Mouse (Mus musculus) neural tube, embryonic 14.5 days (tissue): ENCODE data around the gene Spire2. TPM values are rescaled to one million over a fixed set of nuclear protein-coding genes. Genes with fewer than 3 reads are reported as not detected.

ENCODE experiments used
- ATAC-seq: fragments of 200-750 bp; cut with Nextera tagmentation; 2 replicates; pipeline ENCODE4 v1.8.0; 2017; ENCODE audit warnings: low read depth, mild to moderate bottlenecking, moderate TSS enrichment, moderate library complexity
- H3K27ac ChIP-seq: fragments of 300-500 bp; sonication (generic); 2 replicates; pipeline ENCODE4 v1.5.1; 2014; ENCODE audit warnings: low read depth, mild to moderate bottlenecking, control low read depth, low read length, moderate library complexity, mixed read lengths
- H3K27me3 ChIP-seq: fragments of 300-500 bp; sonication (generic); 2 replicates; pipeline ENCODE4 v1.6.1; 2014; ENCODE audit warnings: low read length; ENCODE audit not compliant: control insufficient read depth, insufficient read depth
- H3K36me3 ChIP-seq: fragments of 300-500 bp; sonication (generic); 2 replicates; pipeline ENCODE4 v1.6.1; 2014; ENCODE audit warnings: low read length, mixed read lengths; ENCODE audit not compliant: control insufficient read depth, insufficient read depth
- H3K4me1 ChIP-seq: fragments of 300-500 bp; sonication (generic); 2 replicates; pipeline ENCODE4 v1.6.1; 2014; ENCODE audit warnings: low read length; ENCODE audit not compliant: control insufficient read depth, insufficient read depth
- H3K4me2 ChIP-seq: fragments of 300-500 bp; sonication (generic); 2 replicates; pipeline ENCODE4 v1.6.1; 2014; ENCODE audit warnings: mild to moderate bottlenecking, low read depth, low read length, control low read depth
- H3K4me3 ChIP-seq: fragments of 300-500 bp; sonication (generic); 2 replicates; pipeline ENCODE4 v1.5.1; 2014; ENCODE audit warnings: low read depth, low read length, control low read depth, mixed read lengths
- H3K9ac ChIP-seq: fragments of 300-500 bp; sonication (generic); replicated peaks from 2 replicates; pipeline ENCODE4 v1.6.1; 2014; ENCODE audit warnings: low read depth, mild to moderate bottlenecking, control low read depth, low read length, mixed read lengths
- H3K9me3 ChIP-seq: fragments of 300-500 bp; sonication (generic); 2 replicates; pipeline ENCODE4 v1.6.1; 2016; ENCODE audit warnings: low read length; ENCODE audit not compliant: control insufficient read depth
- WGBS: fragments of 180-500 bp; shearing (Covaris S2); extraction: QIAGEN DNeasy Blood & Tissue Kit; methylation state at CpG from one replicate; pipeline ENCODE4 v1.1.7; 2014; 5-methylcytosine and 5-hydroxymethylcytosine counted together
- polyA plus RNA-seq: library from polyadenylated mRNA; unstranded; fragments of >200 nt; fragmentation: Nextera tagmentation; extraction: Ambion mirVana; gene quantifications from 2 replicates; pipeline ENCODE4 v1.2.1, GENCODE M21; 2014

Gene Spire2
- polyA plus RNA-seq, 1 experiment from 2014 or later: 34.9 TPM

DNA sequence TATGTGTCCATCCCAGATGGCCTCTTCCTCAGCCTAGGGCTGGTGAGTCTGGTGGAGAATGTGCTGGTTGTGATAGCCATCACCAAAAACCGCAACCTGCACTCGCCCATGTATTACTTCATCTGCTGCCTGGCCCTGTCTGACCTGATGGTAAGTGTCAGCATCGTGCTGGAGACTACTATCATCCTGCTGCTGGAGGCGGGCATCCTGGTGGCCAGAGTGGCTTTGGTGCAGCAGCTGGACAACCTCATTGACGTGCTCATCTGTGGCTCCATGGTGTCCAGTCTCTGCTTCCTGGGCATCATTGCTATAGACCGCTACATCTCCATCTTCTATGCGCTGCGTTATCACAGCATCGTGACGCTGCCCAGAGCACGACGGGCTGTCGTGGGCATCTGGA lies 75.1 kb downstream of the Spire2 start:
- H3K36me3 ChIP-seq: peaks cover 8% of the 10 kb centered on the region; the same call in 1 of the 2 replicates
- 92% methylated on average over 13 of the region's 13 CpGs for WGBS
- H3K9ac ChIP-seq: no peak overlapping the region

DNA sequence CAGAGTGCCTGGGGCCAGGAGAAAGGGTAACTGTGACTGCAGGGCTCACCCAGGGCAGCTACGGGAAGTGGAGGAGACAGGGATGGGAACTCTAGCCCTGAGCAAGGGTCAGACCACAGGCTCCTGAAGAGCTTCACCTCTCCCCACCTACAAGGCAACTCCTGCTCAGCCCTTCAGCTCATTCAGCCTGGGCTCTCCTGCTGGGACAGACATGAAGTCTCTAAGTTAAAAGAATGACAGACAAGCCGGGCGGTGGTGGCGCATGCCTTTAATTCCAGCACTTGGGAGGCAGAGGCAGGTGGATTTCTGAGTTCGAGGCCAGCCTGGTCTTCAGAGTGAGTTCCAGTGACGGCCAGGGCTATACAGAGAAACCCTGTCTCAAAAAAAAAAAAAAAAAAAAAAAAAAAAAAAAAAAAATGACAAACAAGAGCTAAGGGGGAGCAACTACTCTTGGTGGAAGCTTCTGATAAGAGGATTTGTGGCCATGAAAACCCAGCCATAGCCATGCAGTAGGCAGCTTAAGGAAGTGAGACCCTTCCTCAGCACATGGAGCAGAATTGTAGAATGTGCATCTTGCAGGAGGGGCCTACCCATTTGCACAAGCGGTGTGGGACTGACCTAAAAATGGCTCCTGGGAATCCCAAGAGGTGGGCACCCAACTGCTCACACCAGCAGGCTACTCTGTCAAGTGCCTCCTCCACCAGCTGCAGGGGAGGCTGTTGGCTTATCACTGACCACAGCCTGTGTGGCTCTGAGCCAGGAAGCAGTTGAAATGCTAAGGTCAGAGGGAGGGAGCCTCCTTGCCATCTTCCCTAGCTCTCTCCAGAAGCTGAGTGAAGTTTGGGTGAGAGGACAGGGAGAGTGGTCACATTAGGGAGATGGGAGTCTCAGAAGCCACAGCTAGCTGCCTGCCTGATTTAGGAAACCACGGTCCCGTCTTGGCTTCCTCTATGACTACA lies 76.4 kb downstream of the Spire2 start:
- no peaks in the 10 kb centered on the region for H3K36me3 ChIP-seq
- peak overlapping the region; percentile 34; the same call in 1 of the 2 replicates for H3K9ac ChIP-seq
- peak overlapping the region; percentile 96 for H3K27ac ChIP-seq
- ATAC-seq: no peak
- H3K4me1 ChIP-seq: peaks cover 17% of the 10 kb centered on the region
- H3K4me2 ChIP-seq: peak overlapping the region; percentile 98; the same call in 1 of the 2 replicates
- no peak overlapping the region for H3K4me3 ChIP-seq
- no peaks in the 10 kb centered on the region for H3K27me3 ChIP-seq
- 75% methylated on average over 9 of the region's 9 CpGs for WGBS
- no peaks in the 10 kb centered on the region for H3K9me3 ChIP-seq

More for the DNA sequence above, 75.1 kb downstream of the Spire2 start:
- Histone ChIP-seq H3K27ac (no peak overlapping the region), H3K4me2 (no peak overlapping the region), H3K4me3 (no peak overlapping the region), H3K9me3 (no peaks in the 10 kb centered on the region), H3K4me1 (peaks cover 17% of the 10 kb centered on the region), H3K27me3 (no peaks in the 10 kb centered on the region)
- no peak for ATAC-seq

DNA sequence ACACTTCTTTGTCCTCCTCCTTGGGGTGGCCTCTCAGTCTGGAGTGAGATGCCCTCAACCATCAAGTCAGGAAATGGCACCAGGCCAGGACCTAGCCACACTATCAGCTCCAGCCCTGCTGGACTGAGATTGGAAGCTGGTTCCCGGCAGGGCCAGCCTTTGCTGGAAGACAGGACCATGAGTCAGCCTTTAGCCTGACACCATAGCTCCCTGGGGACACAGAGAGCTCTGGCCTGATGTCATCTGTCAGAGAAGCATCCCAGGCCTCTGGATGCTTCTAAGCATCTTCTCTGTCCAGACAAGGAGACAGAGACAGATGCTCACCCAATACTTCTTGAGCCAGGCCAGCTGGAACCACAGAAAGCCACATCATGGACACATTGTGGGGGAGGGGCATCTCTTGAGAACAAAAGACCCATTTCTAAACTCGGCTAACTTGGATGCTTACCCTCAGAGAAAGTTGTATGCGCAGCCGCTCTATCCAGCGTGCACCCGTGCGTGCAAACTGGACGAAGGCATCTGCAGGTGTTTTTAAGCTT lies 77.6 kb downstream of the Spire2 start:
- peaks cover 17% of the 10 kb centered on the region for H3K4me1 ChIP-seq
- 12% methylated on average over 8 of the region's 8 CpGs for WGBS
- no peak for ATAC-seq

DNA sequence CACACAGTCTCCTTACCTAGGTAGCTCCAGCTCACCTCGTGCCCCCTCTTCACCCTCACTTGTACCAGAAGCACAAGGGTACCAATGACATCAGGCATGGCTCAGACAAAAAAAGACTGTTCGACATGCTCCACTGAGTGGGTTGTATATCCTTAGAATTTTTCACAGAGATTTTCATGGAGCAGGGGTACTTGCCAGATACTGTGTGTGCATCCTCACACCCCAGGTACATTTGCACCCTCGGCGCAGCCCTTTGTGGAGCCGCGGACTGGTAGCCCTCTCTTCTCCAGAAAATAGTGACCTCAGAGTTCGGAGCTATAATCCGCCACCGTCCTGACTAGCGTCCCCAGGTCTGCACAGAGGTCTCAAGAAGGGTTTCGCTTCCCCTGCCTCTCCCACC lies 78.3 kb downstream of the Spire2 start:
- peak overlapping the region; percentile 96 for H3K27ac ChIP-seq
- H3K27me3 ChIP-seq: no peaks in the 10 kb centered on the region
- WGBS: 4% methylated on average over 11 of the region's 11 CpGs
- H3K4me1 ChIP-seq: peaks cover 17% of the 10 kb centered on the region
- H3K9ac ChIP-seq: peak overlapping the region; percentile 91
- peak overlapping the region; percentile 62 for H3K4me3 ChIP-seq
- peak; percentile 6; the same call in 1 of the 2 replicates for ATAC-seq
- no peaks in the 10 kb centered on the region for H3K9me3 ChIP-seq
- H3K36me3 ChIP-seq: no peaks in the 10 kb centered on the region
- H3K4me2 ChIP-seq: peak overlapping the region; percentile 98

More for the DNA sequence above, 77.6 kb downstream of the Spire2 start:
- Histone ChIP-seq H3K4me3 (peak overlapping the region; percentile 62), H3K4me2 (peak overlapping the region; percentile 98), H3K36me3 (no peaks in the 10 kb centered on the region), H3K9me3 (no peaks in the 10 kb centered on the region), H3K9ac (peak overlapping the region; percentile 91), H3K27me3 (no peaks in the 10 kb centered on the region), H3K27ac (peak overlapping the region; percentile 96)

DNA sequence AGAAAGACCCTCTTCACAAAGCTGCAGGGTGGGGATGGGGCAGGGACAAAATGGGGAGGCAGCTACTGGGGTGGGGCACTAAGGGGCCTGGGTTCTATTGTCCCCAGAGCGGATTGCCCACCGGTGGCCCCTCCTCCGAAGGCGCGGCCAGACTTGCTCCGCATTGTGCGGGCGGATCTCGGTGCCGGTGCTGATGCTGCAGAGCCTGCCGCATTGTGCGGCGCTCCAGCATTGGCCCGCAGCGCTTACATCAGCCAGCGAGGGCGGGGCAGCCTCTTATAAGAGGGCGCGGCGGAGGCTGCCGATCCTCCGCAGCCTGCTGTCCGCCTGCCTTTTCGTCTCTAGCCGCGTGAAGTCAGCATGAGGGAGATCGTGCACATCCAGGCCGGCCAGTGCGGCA lies 78.7 kb downstream of the Spire2 start, which contains the start of gene Tubb3:
Gene Tubb3 (plus strand): TSS at position 179 of the 400 bp plus-strand sequence.
- H3K4me3 ChIP-seq: peak within 1 kb of the TSS; percentile 62
- ATAC-seq: peak; percentile 91
- peaks cover 17% of the 10 kb centered on the region for H3K4me1 ChIP-seq
- 1% methylated on average over 29 of the region's 29 CpGs for WGBS
- H3K27ac ChIP-seq: peak within 1 kb of the TSS; percentile 96
- H3K4me2 ChIP-seq: peak within 1 kb of the TSS; percentile 98
- H3K36me3 ChIP-seq: no peaks in the 10 kb centered on the region
- H3K9ac ChIP-seq: peak within 1 kb of the TSS; percentile 91
- H3K9me3 ChIP-seq: no peaks in the 10 kb centered on the region
- no peaks in the 10 kb centered on the region for H3K27me3 ChIP-seq

DNA sequence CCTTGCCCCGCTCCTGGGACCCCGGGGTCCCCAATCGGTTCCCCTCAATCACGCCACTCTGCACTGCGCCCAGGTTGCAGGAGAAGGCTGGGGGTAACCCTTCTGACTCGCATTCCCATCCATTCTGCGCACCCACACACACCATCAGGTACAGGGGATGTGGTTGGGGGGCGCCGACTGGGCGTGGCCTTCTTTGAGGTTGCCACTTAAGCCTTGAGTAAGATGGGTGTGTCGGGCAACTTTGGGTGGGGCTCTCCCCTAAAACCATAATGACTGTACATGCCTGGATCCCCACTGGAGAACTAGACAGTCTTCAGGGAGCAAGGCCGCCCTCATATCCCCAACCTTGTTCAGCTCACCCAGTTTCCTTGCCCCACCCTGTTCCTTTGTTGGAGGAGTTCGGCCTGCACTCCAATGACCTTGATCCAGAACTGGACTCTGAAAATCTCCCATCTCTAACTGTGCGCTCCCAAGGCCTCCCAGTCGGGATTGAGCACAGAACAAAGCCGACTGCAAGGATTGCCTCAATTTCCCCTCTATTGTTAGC lies 79.3 kb downstream of the Spire2 start:
- Histone ChIP-seq H3K4me3 (peak overlapping the region; percentile 62), H3K27ac (peak overlapping the region; percentile 96), H3K4me2 (peak overlapping the region; percentile 98), H3K36me3 (no peaks in the 10 kb centered on the region), H3K9me3 (no peaks in the 10 kb centered on the region), H3K27me3 (no peaks in the 10 kb centered on the region), H3K4me1 (peaks cover 19% of the 10 kb centered on the region), H3K9ac (peak overlapping the region; percentile 91)
- peak; percentile 29 for ATAC-seq
- WGBS: 4% methylated on average over 15 of the region's 16 CpGs

DNA sequence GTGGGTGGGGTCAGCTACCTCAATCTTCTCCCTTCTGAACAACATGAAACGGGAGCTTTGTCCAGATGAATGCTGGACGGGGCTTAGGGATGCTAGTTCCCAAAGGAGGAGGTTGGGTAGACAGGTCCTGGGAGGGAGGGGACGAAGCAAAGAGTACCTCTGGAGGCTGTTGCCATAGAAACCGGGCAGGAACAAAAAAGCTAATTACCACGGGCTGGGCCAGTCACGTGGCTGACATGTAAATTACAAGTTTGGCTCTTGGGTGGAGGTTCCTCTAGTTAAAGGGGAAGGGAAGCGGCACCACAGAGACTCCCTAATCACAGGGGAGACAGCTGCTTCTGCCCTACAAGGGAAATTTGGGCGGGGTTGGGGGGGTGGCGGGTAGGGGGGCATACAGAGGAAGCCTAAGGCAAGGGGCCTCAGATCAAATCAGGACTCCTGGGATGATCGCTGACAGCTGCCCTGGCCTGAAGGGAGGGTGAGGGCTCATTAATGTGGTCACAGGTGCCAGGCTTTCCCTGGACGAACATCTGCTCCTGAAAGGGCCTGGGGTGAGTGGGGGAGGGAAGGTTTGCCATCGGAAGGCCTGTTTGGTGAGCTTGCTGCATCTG lies 80.2 kb downstream of the Spire2 start:
- Histone ChIP-seq H3K4me1 (peaks cover 20% of the 10 kb centered on the region), H3K27ac (peak overlapping the region; percentile 96), H3K27me3 (no peaks in the 10 kb centered on the region), H3K4me3 (peak overlapping the region; percentile 62), H3K36me3 (no peaks in the 10 kb centered on the region), H3K9me3 (no peaks in the 10 kb centered on the region), H3K9ac (peak overlapping the region; percentile 91), H3K4me2 (peak overlapping the region; percentile 98)
- ATAC-seq: 0 out of 2 replicates have a peak, but pooled peaks have one; percentile 1
- WGBS: under 1% methylated on average over 12 of the region's 12 CpGs

DNA sequence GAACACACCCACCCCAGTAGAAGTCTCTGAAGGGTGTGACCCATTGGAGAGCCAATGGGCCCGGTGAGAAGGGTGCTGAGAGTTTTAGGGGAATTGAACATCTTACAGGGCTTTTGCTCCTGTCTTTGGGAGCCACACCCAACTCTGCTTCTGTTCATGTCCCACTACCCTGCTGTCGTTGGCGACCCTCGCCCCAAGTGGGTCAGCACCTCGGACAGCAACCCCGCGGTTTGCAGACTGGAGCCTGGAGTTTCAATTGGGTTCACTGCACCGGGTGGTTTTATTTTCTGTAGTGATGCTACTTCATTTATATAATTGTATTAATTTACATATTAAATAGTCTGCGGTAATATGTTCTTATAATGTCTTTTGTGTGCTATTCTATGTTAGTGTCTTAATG lies 81.7 kb downstream of the Spire2 start:
- ATAC-seq: no peak
- Histone ChIP-seq H3K9me3 (no peaks in the 10 kb centered on the region), H3K4me1 (peaks cover 16% of the 10 kb centered on the region), H3K4me3 (peak overlapping the region; percentile 62), H3K9ac (peak overlapping the region; percentile 91), H3K27ac (0 out of 2 replicates have a peak overlapping the region, but pooled peaks have one; percentile 3), H3K27me3 (no peaks in the 10 kb centered on the region), H3K36me3 (peaks cover 13% of the 10 kb centered on the region), H3K4me2 (peak overlapping the region; percentile 98)
- 7% methylated on average over 9 of the region's 9 CpGs for WGBS
